Mouse (Mus musculus) left cerebral cortex, postnatal 25 days (tissue): Measurements from ENCODE around the gene Ift22. TPM values are rescaled to one million over a fixed set of nuclear protein-coding genes. Genes with fewer than 3 reads are reported as not detected.

Source experiments
- total RNA-seq, 2 experiments: library from RNA; stranded (reverse); gene quantifications; 2 replicates each; pipeline ENCODE4 v1.2.3; 2021

Ift22 gene
- total RNA-seq, 2 experiments from 2014 or later, result 95.3 to 108 TPM

Other genes starting within 250 kb of the Ift22 start
- not detected for gene Myl10, start 215.0 kb upstream of the Ift22 start, total RNA-seq
- gene Col26a1, start 24.9 kb upstream of the Ift22 start, total RNA-seq, result 10 to 100 TPM; 11.9 to 13.1 TPM
- 100 to 1,000 TPM; 263 to 271 TPM for gene Fis1, start 45.1 kb downstream of the Ift22 start, total RNA-seq
- not detected for gene Cldn15, start 58.5 kb downstream of the Ift22 start, total RNA-seq
- 10 to 100 TPM; 33.7 to 38.5 TPM for gene Plod3, start 78.9 kb downstream of the Ift22 start, total RNA-seq
- 10 to 100 TPM; 86.2 to 88.5 TPM for gene Znhit1, start 79.9 kb downstream of the Ift22 start, total RNA-seq
- 100 to 1,000 TPM; 392 to 396 TPM for gene Vgf, start 118.2 kb downstream of the Ift22 start, total RNA-seq
- 100 to 1,000 TPM; 304 to 317 TPM for gene Ap1s1, start 138.0 kb downstream of the Ift22 start, total RNA-seq
- gene Serpine1, start 164.1 kb downstream of the Ift22 start, total RNA-seq, result under 1 TPM; 0.55 to 0.99 TPM
- 1 to 10 TPM; 3.0 to 3.9 TPM for gene Trim56, start 208.1 kb downstream of the Ift22 start, total RNA-seq
- not detected for gene Muc3, start 241.2 kb downstream of the Ift22 start, total RNA-seq